Mouse (Mus musculus) erythroid progenitor cell, adult 5-6 weeks (primary cell): ENCODE data around the gene Mrtfb. TPM values are rescaled to one million over a fixed set of nuclear protein-coding genes. Genes with fewer than 3 reads are reported as not detected.
"Not testable (repeated sequence)": the region's sequence is repeated elsewhere in the genome, so short reads cannot be mapped to it uniquely, and the experiment has no call there.

Source experiments
- ATAC-seq: replicated peaks from 2 replicates; pipeline ENCODE4 v1.8.0; 2016; ENCODE audit warnings: moderate number of reproducible peaks, mild to moderate bottlenecking, moderate TSS enrichment, inconsistent platforms; ENCODE audit not compliant: poor library complexity, low FRiP score, severe bottlenecking
- total RNA-seq, 2 experiments: library from RNA; stranded (forward) in 1 of 2; stranded (reverse) in 1 of 2; fragments of 150-400 nt in 1 of 2; fragments of 186-747, 209-891 nt in 1 of 2; gene quantifications; 2 replicates each; pipeline versions ENCODE4 v1.2.3 to v1.2.4; 2015 to 2017; ENCODE audit warnings: low replicate concordance in 2 of 2

The Mrtfb gene
- total RNA-seq, 2 experiments from 2014 or later, result 1.1 to 4.6 TPM

DNA sequence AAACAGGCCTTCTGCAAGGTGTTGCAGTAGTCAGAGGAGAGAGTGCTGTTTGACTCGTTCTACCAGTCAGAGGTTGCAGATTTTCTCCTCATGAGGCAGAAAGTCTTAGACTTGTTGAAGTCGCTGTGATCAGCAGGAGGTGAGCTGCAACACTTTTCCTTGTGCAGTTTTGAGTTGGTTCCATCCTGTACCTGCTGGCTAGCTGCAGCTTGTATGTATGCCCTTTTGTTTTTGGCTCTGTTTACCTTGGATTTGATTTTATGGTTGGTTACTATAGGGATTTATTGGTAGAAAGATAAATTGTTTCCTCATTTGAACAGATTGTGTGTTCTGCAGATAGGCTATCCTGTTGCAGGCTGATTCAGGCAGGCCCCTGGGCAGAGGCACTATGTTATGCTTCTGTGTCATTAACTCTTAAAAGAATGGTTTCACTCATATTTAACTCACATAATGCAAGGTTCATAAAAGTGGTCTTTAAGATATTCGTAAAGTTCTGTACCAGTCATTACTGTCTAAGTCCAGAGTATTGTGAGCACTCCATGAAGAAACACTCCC lies 11.1 kb downstream of the Mrtfb start:
- ATAC-seq, result no peak

- ATAC-seq, result no peak
Measured at GRCm38 (mm10) chr16:13269426-13269825, 13.1 kb downstream of the Mrtfb start.

DNA sequence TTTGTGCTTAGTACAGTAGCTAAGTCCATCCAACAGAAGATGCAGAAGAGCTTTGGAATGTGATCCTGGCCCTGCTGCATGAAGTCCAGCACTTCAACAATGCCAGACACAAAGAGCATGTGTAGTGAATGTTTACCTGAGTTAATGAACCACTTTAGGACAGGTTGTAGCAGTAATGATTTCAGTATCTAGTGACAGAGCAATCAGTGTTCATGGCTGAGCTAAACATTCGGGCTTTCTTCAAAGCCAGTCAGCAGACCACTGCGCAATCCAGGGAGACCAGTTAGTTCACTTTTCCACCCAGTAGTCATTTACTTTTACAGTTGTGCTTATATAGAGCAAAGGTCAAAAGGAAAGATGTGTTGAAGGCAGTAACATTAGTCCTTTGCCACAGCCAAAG lies 20.0 kb downstream of the Mrtfb start:
- ATAC-seq, result no peak

GRCm38 (mm10) chr16:13276709-13277399 lies 20.6 kb downstream of the Mrtfb start:
- no peak for ATAC-seq

DNA sequence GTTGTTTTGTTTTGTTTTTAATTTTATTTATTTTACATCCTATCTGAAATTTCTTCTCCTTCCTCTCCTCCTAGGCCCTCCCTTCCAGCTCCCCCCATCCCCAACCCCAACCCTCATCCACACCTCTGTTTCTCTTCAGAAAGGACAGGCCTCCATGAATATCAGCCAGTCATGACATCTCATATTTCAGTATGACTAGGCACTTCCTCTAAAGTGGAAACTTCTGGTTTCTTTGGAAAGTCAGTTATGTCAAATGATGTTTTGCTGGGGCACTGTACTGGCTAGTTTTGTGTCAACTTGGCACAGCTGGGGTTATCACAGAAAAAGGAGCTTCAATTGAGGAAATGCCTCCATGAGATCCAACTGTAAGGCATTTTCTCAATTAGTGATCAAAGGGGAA lies 30.1 kb downstream of the Mrtfb start:
- ATAC-seq, result not testable (repeated sequence)

DNA sequence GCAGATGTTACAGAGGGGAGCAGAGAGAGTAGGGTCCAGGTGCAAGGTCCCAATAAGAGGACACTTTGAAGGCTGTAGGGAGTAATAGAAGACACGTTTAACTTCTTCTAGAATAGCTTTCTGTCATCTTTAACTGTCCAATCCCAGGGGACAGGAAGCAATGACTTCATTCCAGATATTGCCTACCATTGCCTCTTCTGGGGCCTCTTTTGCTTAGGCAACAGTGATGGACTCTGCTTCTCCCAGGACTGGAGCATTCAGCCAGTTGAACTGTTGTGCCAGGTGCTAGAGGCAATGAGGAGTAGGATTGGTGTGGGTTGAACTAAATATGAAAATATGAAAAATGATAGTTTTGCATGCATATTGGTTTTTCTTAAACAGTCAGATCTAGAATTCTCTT lies 41.6 kb downstream of the Mrtfb start:
- no peak for ATAC-seq

DNA sequence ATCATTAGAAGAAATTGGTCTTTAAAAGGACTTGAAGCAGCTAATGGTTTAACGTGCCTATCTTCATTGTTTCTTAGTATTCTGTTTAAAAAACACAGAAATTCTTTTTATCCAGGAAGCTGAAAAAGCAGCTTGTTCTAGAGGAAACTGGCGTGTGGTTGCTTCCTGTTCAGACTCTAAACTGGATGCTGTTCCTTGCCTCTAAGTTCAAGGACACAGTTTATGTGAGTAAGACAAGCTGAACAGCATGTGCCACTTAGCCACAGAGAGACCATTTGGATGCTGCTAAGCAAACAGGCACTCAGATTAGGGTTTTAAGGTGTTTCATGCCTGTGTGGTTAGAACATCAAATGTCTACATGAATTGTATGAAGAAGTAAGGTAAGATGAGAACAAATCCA lies 42.7 kb downstream of the Mrtfb start:
- ATAC-seq, result no peak

GRCm38 (mm10) chr16:13306065-13306695 lies 49.9 kb downstream of the Mrtfb start:
- ATAC-seq, result no peak

- no peak for ATAC-seq
Measured at GRCm38 (mm10) chr16:13310096-13310683, 53.9 kb downstream of the Mrtfb start.

- no peak for ATAC-seq
Measured at GRCm38 (mm10) chr16:13311374-13311773, 55.1 kb downstream of the Mrtfb start.

GRCm38 (mm10) chr16:13313096-13313719 lies 56.9 kb downstream of the Mrtfb start:
- no peak for ATAC-seq

DNA sequence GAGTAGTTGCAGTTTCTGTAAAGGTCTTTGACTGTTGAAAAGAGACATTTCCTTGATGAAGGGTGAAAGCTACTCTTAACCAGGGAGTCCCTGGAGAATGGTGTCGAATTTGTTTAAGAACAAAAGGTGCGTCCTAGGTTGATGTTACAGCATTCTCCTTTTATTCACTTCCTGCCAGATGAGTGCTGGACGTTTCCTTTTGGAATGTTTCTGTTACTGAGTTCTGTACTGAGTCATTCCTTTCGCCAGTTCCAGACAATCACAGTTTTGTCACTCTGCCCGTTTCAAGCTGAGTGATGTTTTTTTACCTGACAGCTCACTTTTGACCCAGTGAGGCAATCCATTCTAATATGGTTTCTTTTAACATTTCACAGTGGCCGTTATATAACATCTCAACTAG lies 67.5 kb downstream of the Mrtfb start:
- no peak for ATAC-seq

DNA sequence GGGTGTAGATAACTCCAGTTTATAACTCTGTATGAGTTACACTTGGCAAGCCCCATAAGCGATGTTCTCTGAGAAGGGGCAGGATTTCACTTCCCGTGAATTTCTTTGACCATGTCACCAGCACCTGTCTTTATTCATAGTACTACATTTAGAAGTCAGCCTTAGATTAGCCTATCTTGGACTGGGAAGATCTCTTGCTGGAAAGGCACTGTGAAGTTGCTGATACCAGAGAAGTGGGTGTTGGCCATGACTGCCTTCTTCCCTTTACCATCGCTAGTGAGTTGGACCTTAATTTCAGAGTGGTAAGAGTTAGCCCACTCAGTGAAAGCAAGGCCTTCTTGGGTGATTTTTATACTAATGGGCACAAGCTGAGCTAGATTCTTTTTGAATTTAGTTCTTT lies 70.3 kb downstream of the Mrtfb start:
- 0 out of 2 replicates have a peak, but pooled peaks have one; percentile 42 for ATAC-seq

- ATAC-seq, result no peak
Measured at GRCm38 (mm10) chr16:13328646-13329045, 72.4 kb downstream of the Mrtfb start.

- ATAC-seq, result peak; percentile 71
Measured at GRCm38 (mm10) chr16:13329640-13330039, 73.4 kb downstream of the Mrtfb start.

DNA sequence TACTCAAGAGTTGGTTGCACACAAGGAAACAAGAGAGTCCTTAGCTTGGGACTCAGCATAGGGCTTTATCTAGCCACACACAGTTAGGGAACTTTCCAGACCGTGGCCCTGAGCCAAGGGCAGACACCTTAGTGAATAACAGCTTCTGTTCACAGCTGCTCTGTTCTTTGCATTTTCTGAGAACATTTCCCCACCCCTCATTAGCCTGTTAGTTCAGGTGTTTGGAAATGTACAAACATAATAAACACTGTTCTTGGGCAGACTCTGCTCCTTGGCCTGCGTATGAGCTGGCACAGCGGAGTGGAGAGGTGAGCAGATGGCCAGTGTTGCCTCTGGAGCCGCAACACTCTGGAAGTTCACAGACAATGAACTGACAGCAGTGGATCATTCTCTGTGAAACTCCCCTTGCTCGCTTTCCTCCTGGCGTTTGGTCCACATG lies 74.0 kb downstream of the Mrtfb start:
- peak; percentile 56 for ATAC-seq

GRCm38 (mm10) chr16:13331898-13332297 lies 75.6 kb downstream of the Mrtfb start:
- ATAC-seq, result no peak

DNA sequence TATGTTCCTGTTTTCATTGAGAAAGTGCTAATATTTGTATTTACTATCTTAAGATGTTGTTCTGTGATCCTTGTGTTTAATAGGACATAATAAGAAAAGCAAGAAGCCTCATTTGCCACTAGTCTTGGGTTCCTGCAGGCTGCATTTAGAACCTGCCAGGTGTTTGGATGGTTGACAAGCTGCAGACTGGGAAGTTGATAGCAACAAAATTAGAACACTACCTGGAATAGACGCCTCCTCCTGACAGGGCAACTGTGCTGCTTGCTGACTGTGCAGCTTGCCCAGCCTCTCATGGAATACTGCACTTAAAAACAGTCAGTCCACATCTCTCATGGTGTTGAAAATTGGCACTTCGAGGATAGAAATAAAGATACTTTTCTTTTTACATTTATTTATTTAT lies 76.3 kb downstream of the Mrtfb start:
- no peak for ATAC-seq

- no peak for ATAC-seq
Measured at GRCm38 (mm10) chr16:13333781-13334341, 77.6 kb downstream of the Mrtfb start.
